Mouse (Mus musculus) right cerebral cortex, postnatal 25 days (tissue): ENCODE data around the gene Cyp2a12.
"Not testable (repeated sequence)": the region's sequence is repeated elsewhere in the genome, so short reads cannot be mapped to it uniquely, and the experiment has no call there.

ENCODE experiments used
- DNase-seq: peaks from one replicate; pipeline ENCODE4 v3.0.0; 2022

The Cyp2a12 gene

DNA sequence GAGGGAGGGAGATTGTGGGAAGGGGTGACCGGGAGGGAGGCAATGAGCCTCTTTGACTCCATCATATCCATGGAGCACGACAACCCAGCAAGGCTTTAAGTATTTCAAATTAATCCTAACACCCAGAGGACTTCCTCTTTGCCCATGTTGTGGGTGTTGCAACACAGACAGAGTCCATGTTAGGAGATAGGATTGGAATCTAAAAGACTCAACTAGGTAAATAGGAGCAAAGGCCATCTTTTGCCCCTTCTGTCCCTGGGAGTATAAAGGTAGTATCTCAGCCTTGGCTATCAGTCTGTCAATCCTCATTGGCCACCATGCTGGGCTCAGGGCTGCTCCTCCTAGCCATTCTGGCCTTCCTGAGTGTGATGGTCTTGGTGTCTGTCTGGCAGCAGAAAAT, at the start of gene Cyp2a12:
Gene Cyp2a12 (plus strand): TSS at position 293 of the 400 bp plus-strand sequence.
- DNase-seq: no peak

DNA sequence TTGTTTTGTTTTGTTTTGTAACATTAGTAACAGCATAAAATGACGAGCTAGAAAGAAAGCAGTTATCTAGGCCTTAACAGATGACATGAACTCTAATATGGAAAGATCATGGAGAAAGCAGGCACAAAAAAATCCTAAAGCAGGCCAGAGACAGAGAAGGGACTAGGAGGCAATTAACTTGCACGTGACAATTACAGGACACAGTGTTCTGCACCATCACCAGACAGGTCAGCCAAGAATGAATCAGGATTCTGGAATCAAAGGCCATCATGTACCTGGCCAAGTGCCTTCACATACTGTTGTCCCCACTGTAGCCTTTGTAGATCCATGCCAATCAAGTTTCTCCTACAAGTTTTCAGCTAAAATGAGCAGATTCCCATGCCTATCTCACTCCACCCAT, 47.4 kb upstream of the Cyp2a12 start:
- not testable (repeated sequence) for DNase-seq

DNA sequence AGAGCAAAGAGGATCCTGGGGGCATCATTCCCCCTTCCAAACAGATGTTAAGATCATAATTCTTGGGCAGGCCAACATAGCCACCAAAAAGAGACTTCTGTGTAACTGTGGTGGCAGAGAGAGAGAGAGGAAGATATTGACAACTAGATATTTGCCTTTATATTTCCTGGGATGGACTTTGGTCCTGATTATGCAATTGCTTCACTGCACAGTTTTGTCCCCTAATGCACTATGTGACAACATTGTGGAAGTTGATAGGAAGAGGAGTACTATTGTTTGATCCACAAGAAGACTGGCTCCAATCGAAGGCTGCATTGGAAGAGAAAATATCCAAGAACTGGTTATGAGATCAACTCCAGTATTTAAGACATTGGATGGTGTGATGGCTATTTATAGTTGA, 46.9 kb upstream of the Cyp2a12 start:
- DNase-seq: not testable (repeated sequence)

DNA sequence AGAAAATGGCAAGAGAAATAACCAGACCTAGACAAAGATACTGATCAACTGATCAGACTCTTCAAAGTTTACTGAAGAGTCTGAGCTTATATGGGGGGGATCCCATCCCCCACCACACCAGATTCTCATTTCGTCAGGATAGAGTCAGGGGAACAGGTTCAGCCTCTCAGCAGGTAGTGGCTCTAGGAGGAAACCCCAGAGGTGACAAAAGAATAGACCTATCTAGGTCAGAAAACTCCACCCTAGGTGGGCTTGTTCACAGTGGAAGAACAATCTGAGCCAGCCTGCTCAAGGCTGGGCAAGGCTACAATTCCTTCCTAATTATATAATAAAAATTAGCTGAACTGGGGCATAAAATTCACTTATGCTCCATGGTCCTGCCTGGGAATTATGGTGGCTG, 46.3 kb upstream of the Cyp2a12 start:
- DNase-seq: no peak

DNA sequence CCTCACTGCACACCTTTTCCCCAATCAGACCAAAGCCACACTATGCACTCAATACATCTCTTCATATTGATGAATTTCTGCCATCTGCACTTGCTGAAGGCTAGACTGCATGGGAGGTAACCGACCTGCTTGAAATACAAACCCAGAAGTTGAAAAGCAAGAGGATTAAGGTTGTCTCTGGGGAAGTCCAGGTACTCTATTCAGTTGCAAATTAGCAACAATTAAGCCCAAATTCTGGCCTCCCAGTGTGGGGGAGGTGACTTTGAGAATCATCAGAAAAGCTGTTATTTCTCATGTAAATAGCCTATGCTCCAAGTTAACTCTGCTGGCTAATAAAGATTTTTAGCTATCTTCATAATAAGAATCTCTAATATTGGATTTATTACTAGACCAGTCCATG, 45.7 kb upstream of the Cyp2a12 start:
- not testable (repeated sequence) for DNase-seq

DNA sequence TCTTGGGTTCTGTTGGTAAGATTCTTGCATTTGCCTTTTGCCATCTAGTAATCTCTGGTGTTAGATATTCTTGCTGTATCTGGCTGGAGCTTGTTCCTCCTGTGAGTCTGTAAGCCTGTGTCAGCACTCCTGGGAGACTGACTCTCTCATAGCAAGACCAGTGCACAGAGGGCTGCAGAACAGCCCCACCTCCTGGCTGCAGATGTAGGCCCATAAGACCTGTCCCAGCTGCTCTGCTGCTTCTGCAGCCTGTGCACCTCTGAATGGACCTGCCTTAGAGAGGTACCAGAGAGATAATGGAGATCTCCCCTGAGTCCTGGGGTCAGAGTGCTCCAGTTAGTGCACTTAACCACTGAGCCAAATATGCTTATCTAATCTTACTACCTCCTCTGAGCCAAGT, 2.3 kb upstream of the Cyp2a12 start:
- DNase-seq: not testable (repeated sequence)

DNA sequence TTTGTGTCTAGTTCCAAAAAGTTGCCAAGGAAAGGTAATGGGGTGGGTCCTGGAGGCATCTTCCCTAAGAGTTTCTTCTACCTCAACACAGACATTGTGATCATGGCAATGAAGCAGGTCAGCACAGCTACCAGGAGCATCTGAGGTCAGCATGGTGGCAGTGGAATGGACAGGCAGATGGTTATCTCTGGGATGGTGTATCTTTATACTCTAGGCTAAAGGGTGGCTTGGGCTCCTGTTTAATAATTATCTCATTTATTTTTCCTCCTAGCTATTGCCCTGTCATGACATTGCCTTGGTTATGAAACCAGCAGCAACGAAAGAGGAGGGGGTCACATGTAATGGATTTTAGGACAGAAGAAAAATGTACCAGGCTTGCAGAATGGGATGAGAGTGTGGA, 20.0 kb downstream of the Cyp2a12 start:
- not testable (repeated sequence) for DNase-seq

DNA sequence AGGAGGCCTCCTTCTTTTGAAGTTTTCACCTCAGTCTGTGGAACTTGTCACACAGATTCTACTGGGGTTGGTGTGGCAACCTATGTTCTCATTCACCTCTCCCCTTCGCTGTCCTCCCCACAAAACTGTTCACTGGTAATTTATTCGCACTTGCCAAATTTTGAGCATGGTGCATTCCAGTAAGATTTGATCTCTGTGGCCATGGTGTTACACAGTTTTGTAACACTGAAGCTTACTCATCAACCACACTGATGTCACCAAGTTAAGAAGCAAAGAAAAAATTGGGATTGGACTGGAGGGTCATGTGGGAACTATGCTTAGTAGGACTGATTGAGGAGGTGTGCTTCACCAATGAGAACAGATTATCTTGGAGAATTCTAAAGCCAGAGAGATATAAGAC, 30.5 kb downstream of the Cyp2a12 start:
- not testable (repeated sequence) for DNase-seq

DNA sequence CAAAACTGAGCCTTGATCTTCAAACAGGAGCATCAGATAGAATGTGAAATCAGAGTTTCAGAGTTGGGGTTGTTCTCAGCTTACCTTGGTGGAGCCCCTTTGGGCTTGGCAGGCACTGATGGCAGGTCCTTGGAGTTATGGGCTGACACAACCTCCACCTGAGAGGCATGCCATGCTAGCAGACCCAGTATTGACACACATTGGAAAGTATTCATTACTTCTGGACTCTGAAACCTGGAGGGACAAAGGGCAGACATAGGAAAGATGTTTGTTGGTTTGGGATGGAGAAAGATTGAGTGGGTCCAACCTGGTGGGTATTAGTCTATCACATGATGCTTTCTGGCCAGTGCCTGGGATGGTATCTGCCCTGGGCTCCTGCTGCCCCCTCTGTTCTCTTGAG, 31.0 kb downstream of the Cyp2a12 start:
- DNase-seq: not testable (repeated sequence)

DNA sequence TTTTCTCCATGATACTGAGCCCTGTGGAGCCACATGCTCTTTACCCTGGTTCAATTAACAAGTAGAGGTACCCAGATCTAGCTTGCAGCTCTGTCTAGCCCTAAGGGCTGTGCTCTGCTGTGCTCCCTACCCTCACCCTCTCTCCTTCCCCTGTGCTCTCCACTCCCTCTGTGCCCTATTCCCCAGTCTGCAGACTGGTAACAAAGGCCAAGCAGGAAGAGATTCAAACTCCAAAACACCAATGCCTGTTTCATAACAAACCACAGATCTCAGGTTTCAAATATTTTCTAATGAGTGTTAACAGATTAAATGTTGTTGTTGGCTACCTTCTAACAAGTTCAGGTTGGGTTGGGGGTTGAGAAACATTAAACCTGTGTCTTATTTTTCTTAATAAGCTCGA, 49.8 kb downstream of the Cyp2a12 start:
- no peak for DNase-seq

DNA sequence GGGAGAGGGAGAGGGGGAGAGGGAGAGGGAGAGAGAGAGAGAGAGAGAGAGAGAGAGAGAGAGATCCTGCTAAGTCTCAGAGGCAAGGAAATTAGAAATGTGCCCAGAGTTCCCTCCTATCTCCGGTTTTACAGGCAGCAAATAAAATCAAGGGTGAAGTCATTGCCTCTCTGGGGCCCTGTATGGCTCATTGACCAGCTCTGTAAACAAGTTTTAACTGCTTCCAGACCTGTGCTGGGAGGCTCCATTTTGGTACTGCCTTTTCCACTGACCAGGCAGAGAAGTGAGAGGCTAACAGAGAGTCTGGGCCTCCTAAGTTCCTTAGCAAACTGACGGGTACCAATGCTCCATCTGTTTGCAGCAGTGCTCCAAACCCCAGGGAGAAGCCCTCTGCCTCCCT, 52.7 kb downstream of the Cyp2a12 start:
- DNase-seq: no peak
